Mouse (Mus musculus) lung, postnatal 0 days (tissue): ENCODE measurements at regions not wholly inside any gene's neighbourhood (a gene's known extent, or its start where the extent isn't known, plus 50 kb on each side); places are given as distances from the start of the nearest gene placed in this dataset.
"Not testable (repeated sequence)": the region's sequence is repeated elsewhere in the genome, so short reads cannot be mapped to it uniquely, and the experiment has no call there.

Experiments used
- CTCF ChIP-seq: IDR thresholded peaks from 2 replicates; pipeline ENCODE4 v1.5.1; 2016; ENCODE audit warnings: antibody characterized with exemption, mild to moderate bottlenecking
- EP300 ChIP-seq: IDR thresholded peaks from 2 replicates; pipeline ENCODE4 v1.6.1; 2016; ENCODE audit warnings: antibody characterized with exemption, mild to moderate bottlenecking, control low read depth

DNA sequence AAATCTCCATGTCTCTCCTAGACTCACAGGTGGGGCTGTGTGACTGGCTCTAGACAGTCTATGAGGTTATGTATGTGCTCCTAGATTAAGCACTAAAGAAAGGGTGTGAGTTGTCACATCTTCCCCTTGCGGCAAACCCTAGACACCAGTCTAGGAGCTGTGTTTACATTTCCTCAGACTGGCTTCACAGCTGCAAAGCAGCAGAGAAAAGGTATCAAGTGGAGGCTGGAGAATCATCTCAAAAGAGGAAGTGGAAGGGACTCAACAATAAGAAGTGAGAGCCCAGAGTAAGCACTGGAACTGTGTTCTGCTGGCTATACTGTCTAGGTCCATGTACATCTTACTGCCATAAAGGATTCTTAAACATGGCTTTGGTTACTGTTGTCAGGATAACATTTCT is 68.1 kb upstream of the Cdk6 start:
- TF ChIP-seq CTCF, EP300: not testable (repeated sequence)
